Mouse (Mus musculus): ENCODE results near the gene Zbtb8os.

DNA sequence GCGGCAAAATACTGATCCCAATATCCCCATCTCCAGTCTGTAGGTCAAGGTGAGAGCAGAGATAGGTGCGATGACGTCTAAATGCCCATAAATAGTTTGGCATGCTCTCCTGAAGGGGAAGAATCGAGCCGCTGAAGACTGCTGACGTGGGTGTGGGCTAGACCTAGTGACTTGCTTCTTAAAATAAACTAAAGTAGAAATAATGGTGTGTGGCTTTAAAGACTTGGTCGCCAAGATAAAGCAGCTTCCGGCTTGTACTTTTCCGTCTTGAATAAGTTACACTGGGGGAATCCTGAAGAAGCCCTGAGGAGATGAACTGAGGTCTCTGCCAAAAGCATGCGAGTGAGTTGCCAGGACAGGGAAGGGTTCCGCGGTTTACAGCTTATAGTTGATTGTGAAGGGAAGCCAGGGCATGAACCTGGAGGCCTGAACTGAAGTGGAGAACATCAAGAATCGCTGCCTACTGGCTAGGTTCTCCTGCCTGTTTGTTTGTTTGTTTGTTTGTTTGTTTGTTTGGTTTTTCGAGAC lies 54.8 kb downstream of the Zbtb8os start:
- TF ChIP-seq CTCF (IDR thresholded peaks at IDR 0.05; ENCODE audit: low read depth) = no peak
- TF ChIP-seq EP300 (optimal IDR thresholded peaks at IDR 0.05) = no peak

Measured in stomach, postnatal 0 days (tissue).